Mouse (Mus musculus): ENCODE measurements around the gene Irgm2.
A peak's percentile ranks its signal among the peaks of the same experiment; 100 is the strongest.
"Not testable (repeated sequence)": the region's sequence is repeated elsewhere in the genome, so short reads cannot be mapped to it uniquely, and the experiment has no call there.

The Irgm2 gene

GRCm38 (mm10) chr11:58213673-58214342 is 14.4 kb downstream of the Irgm2 start:
- DNase-seq: no peak

DNA sequence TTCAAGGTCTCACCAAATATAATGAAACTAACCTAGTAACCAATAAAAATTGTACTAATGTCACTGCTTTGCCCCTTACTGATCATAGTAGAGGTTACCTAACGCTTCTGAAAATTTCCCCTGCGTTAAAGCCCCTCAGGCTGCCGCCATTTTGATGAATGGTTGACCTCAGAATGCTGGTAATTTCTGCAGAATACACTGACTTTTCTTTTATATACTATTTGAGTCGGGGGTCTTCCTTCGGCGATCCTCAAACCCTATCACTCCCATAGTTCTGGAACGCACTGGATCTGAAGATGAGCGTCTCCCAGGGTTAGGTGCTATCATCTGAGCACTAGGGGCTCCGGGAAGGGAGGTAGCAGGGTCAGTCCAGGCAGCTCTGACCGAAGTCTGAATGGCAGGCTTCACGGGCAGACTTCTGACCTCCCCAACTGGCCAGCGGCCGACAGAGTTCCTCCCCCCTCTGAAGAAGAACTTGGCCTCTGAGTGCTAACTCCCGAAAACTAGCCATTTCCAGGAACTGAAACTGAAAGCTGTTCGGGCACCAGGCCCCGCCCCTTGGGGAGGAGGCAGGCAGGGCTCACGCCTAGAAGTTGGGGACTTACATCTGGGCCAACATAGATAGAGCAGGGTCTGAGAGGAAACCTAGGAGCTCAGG is 15.1 kb downstream of the Irgm2 start:
- peak in 1 of 2 experiments; percentile 4 for DNase-seq

- not testable (repeated sequence) for DNase-seq
Observed at GRCm38 (mm10) chr11:58215049-58215430, 15.6 kb downstream of the Irgm2 start.

DNA sequence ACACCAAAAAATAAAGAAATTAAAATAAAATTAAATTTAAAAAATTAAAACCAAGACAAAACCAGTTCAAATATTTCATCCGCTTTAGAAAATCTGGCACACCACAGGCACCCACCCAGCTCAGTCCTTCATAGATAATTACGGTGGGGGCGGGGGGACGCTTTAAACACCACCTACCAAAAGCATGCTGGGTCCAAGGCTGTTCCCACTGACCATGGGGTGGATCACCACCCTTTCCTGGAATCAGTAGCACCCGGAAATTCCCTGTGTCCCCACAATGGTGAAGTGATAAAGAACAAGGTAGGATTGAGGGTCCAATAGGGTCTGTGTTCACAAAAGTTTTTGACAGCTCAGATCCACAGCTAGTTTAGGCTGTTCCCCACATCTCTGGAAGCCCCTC is 16.4 kb downstream of the Irgm2 start:
- DNase-seq: no peak

GRCm38 (mm10) chr11:58216823-58217222 is 17.4 kb downstream of the Irgm2 start:
- no peak for DNase-seq

DNA sequence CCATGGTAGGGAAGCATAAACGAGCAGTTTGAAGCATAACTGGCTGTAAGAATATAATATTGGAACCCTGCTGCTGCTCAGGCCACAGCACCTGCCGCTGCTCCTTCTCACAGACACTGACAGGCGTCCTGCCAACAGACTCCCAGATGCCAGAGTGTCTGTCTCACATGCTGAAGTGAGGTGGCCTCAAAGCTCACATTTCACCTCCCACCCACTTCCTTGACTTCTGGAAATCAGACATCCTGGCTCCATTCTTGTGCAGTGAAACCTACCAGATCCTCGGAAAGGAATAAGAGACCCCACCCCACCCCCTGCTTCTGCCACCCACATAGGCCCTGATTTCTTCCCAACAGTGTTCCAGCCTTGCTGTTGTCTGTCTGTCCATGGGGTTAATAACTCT is 24.3 kb downstream of the Irgm2 start:
- DNase-seq: no peak

DNA sequence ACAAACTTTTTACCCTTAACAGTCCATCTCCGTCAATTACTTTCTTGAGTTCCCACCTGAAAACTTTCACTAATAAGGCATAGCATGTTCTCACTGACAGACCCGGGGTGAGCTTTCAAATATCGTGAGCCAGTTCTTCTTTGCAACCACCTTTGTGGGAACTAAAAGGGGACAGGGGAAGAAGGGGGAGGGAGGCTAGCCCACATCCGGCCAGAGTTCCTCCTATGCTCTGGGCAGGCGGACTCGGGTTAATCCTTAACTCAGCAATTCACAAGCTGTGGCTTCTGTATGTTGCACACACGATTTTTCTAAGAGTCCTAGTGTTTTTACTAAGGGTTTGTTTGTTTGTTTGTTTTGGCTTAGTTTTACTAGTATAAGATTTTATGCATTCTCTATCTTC is 24.9 kb downstream of the Irgm2 start:
- no peak for DNase-seq

DNA sequence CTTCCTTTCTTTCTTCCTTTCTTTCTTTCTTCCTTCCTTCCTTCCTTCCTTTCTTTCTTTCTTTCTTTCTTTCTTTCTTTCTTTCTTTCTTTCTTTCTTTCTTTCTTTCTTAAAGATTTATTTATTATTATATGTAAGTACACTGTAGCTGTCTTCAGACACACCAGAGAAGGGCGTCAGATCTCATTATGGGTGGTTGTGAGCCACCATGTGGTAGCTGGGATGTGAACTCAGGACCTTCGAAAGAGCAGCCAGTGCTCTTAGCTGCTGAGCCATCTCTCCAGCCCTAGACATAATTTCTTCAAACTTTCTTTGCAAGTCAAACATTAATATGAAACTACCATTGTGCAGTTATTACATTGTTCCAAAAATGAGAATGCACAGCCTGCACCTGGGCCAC is 25.5 kb downstream of the Irgm2 start:
- not testable (repeated sequence) for DNase-seq

- DNase-seq: peak; percentile 59 to 68
Observed at GRCm38 (mm10) chr11:58225655-58226054, 26.2 kb downstream of the Irgm2 start.

DNA sequence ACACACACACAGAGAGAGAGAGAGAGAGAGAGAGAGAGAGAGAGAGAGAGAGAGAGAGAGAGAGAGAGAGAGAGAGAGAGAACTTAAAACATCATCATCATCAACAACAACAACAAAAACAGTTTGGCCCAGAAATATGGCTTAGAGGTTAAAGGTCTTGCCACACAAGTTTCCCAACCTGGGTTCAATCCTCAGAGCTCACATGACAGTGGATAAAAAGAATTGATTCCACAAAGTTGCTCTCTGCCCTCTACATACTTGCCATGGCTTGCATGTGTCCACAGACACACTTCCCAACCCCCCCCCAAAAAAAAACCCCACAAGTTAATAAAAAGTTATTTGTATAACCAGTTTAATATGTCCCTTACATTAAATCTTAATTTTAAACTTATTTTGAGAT is 27.0 kb downstream of the Irgm2 start:
- no peak for DNase-seq

DNA sequence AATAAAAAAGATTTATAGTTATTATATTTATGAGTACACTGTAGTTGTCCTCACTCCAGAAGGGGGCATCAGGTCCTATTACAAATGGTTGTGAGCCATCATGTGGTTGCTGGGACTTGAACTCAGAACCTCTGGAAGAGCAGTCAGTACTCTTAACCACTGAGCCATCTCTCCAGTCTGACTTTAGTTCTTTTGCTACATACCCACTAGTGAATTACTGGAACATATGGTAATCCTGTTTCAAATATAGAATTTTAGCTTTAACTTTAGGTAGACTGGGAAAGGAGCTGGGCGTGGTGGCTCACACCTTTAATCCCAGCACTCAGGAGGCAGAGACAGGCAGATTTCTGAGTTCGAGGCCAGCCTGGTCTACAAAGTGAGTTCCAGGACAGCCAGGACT is 28.6 kb downstream of the Irgm2 start:
- DNase-seq: not testable (repeated sequence)

GRCm38 (mm10) chr11:58230396-58230910 is 31.0 kb downstream of the Irgm2 start:
- DNase-seq: no peak

GRCm38 (mm10) chr11:58231156-58231555 is 31.7 kb downstream of the Irgm2 start:
- DNase-seq: no peak

- not testable (repeated sequence) for DNase-seq
Observed at GRCm38 (mm10) chr11:58234551-58234950, 35.1 kb downstream of the Irgm2 start.

DNA sequence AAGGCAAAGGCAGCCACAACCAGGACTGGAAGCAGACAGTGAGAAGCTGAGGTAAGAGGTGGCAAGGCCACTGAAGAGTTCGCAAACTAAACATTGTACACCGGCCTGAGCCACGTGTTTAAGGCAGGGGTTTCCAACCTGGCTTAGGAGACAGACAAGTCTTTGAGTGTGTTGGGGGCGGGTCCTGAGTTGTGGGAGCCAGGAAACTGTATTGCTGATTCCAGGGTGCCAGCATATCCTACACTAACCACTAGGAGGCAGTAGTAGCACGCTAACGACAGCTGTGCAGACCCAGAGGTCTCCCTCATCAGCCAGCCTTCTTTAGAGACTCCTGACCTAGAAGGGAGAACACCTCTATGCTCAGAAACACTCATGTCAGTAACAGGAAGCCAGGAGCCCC is 35.7 kb downstream of the Irgm2 start:
- no peak for DNase-seq

DNA sequence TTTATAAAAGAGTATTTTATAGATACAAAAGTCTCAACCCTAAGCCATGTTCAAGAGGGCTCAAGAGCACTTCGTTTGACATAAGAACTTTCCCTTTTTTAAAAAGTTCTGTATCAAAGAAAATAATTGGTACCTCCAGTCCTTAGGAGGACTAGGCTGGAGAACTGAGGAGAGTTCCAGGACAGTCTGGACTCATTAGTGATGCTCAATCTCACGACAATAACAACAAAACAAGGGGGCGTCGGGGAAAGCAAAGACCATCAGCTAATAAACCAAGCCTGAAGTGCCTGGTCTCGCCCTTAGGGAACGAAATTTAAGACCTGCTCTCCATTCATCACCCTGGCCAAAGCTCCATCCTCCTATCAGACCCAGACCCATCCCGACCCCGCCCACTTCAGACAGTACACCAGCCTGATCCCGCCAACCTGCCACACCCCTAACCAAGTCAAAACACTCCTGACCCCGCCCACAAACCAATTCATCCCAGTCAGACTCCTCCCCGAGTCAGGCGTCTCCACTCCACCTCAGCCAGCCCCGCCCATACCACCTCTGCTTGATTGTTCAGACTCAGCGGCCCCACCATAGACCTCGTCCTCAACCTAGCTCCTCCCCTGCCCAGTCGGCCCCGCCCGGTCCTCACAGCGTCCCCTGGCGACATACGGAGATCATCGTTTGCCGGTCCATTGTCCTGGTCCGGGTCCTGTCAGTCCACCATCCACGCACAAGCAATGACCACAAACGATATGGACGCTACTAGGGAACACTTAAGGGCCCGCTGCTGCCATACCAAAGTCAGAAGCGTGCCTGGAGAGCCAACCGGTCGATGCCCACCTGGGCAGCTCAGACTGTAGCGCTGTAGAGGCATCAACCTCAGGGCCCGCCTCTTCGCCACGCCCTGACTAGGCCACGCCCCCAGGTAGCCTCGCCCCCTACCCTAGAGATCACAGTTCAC is 39.7 kb downstream of the Irgm2 start:
- DNase-seq: no peak

DNA sequence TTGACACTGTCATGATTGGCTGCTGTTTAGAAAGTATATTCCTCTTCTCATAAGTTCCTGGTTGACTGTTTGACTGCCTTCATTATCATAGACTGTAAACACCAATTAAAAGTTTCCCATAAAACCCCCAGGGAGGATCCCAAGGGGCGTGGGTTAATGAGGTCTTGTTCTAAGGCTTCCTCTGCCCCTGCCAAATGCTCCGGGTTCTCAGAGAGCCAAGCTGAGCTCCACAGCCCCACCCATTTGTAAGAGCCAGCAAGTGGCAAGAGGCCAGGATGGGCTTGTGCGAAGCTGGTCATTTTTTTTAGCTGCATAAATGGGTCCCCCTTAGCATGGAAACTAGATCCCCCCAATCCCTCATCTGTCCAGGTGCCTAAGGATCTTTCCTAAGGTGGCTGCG is 47.9 kb downstream of the Irgm2 start:
- no peak for DNase-seq

DNA sequence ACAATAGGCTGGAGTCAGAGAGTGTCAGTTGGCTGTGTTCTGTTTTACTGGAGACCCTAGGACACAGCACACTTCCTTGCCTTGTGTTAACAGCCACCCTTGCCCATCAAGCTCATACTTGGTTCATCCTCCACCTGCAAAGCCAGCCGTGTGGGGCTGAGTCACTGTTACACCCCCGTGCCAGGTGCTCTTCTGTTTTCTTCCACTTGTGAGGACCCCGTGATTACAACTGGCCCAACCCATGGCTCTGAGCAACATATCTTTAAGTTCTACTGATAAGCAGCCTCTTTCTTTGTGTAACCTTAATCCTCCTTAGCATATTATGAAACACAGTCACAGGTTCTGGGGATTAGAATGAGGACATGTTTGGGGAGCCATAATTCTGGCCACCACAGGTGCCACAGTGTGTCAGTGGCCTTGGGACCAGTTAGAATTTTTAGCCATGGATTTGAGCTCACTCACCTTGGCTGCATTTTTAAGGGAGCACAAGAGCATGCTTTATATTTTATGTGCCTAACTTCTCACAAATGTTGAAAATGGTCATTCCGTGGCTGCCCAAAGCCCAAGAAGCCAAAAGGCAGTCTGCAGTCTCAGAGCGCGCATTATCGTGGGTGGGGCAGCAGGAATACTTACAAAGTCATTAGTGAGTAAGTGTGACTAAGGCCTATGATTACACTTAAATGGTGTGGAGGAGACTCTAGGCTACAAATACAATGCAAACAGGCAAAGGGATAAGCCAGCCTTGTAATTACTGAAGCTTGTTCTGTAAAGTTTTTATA is 50.0 kb downstream of the Irgm2 start:
- DNase-seq: no peak

DNA sequence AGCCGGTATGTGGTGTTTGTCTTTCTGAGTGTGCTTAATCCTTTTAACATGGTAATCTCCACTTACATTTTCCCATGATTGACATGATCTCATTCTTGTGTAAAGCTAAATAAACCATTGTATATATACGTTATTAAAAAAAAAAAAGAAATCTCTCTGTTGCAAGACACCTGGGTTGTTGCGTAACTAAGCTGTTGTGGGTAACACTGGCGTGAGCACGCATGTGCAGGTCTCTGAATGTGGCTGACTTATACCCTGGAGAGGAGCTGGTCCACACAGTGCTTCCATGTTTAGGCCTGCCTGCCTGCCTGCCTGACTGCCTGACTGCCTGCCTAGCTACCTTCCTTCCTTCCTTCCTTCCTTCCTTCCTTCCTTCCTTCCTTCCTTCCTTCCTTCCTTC is 51.1 kb downstream of the Irgm2 start:
- DNase-seq: no peak

GRCm38 (mm10) chr11:58254411-58254810 is 55.0 kb downstream of the Irgm2 start:
- DNase-seq: no peak

DNA sequence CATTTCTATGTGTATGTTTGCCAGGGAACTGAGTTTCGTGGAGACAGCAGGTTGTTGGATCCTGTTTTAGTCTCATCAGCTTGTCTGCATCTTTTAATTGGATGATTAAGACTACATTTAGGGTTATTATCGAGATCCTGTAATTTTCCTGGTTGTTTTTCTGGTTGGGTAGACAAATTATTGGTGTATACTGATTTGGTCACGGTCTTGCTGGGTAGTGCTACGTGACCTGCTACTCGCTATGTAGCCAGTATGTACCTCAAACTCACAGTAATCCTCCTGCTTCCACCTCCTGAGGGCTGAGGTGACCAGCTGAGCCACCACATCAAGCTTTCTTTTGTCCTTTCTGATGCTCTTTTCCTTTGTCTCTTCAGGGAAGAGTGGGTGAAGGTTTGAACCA is 58.4 kb downstream of the Irgm2 start:
- no peak for DNase-seq

DNA sequence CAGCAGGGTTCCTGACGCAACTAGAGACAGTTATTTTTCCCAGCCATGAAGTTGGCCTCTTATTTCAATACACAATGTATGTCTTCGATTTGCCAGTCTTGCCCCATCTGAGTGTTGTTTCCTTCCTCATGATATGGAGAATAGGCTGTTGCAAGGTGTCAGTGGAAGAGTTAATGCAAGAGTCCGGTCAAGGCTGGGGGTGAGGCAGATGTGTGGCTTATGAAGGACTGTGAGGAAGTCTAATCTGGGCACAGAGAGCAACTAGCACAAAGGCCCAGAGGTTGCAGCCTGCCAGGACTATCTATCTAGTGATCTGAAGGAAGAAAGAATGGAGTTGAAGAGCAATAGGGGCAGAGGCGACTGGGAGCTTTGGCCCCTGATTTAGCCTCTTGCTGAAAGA is 60.7 kb downstream of the Irgm2 start:
- no peak for DNase-seq

- no peak for DNase-seq
Observed at GRCm38 (mm10) chr11:58261826-58262225, 62.4 kb downstream of the Irgm2 start.
